Mouse (Mus musculus): ENCODE results near the gene Sphk1.

Sphk1 gene

DNA sequence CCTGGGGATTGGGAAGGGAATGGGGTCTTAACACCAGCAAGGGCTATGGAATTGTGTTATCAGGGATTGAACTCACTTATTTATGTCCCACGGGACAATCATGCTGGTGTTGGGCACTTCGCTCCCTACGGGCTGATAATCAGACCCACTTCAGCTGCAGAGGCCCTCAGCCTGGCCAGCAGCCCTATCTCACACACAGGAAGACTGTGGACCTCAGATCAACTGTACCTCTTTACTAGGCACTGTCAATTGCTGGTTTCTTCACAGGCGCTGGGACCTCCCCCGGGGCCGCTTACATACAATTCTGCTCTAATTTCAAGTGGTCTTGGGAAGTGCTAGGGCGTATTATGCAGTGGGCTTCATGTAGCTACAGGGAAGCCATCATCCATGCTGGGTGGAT lies 6.0 kb downstream of the Sphk1 start:
- DNase-seq (ENCODE audit: low spot score in 2 of 2) = no peak

- DNase-seq (ENCODE audit: low spot score in 2 of 2) = no peak
These were observed 6.7 kb downstream of the Sphk1 start for GRCm38 (mm10) chr11:116537388-116537787.

GRCm38 (mm10) chr11:116538142-116538735 lies 7.5 kb downstream of the Sphk1 start:
- DNase-seq (ENCODE audit: low spot score in 2 of 2) = no peak

DNA sequence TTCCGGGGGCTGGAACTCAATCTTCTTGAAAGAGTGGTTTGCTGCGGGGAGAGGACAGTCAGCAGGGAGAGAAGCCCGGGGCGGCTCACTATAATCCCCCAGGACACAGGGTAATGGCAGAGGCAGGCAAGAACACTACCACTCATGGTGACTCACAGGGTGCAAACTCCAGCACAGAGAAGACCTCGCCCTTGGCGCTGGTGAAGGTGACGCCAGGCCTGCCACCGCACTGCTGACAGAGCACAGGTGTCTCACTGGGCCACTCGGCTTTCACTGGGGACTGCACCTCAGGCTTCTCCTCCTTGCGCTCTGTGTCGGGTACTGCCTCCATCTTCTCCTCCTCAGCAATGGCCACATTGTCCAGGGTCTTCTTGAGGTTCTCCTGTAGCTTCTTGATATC lies 10.5 kb downstream of the Sphk1 start:
- DNase-seq (ENCODE audit: low spot score in 2 of 2) = no peak

GRCm38 (mm10) chr11:116543110-116543509 lies 12.4 kb downstream of the Sphk1 start:
- DNase-seq (ENCODE audit: low spot score in 2 of 2) = peak in 1 of 2 experiments; percentile 44

DNA sequence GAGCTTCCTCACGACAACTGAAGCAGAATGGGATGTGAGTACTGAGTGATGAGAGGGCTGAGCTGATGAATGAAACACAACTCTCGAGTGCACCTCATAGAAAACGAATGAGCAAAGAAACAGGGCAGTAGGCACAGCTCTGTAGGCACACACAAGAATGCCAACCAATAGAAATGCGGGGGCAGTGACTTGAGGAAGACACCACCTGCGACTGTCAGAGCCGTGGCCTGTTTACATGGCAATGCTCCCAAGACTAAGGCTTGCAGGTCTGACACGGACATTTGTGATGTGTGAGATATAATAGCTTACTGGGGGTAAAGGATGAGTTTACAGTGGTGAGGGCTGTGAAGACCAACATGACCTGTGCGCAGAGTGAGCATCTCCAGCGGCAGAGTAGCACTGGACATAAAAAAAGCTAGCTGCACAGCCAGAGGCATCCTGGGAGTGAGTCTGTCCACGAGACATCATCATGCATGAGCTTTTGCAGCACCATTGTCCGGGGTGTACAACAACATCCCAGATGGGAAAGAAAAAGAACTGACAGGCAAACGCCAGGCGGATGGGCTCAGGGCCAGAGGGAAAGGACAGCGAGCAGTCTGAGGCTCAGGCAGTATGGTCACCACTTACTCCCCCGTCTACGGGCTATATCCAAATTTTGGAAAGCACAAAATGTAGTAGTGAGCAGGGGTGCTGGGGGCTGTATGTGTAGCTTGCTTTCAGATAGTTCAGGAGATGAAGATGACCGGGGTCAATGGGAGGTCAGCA lies 16.8 kb downstream of the Sphk1 start:
- no peak for DNase-seq (ENCODE audit: low spot score in 2 of 2)

DNA sequence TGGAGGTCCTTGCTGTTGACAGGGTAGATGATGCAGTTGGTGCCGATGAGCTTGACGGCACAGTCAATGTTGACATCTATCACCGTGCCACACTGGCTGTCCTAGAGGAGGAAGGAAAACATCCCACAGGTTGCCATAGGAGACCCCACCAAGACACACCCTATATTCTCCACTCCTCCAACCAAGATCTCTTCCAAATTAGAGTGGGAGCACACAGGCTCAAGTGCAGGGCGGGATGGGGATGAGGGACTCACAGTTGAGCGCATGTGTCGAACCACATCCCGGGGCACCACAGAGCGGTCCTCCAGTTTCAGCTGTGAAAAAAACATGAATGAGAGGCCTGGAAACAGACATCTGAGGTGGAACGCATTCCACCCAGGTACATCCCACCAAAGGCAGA lies 18.1 kb downstream of the Sphk1 start:
- no peak for DNase-seq (ENCODE audit: low spot score in 2 of 2)

DNA sequence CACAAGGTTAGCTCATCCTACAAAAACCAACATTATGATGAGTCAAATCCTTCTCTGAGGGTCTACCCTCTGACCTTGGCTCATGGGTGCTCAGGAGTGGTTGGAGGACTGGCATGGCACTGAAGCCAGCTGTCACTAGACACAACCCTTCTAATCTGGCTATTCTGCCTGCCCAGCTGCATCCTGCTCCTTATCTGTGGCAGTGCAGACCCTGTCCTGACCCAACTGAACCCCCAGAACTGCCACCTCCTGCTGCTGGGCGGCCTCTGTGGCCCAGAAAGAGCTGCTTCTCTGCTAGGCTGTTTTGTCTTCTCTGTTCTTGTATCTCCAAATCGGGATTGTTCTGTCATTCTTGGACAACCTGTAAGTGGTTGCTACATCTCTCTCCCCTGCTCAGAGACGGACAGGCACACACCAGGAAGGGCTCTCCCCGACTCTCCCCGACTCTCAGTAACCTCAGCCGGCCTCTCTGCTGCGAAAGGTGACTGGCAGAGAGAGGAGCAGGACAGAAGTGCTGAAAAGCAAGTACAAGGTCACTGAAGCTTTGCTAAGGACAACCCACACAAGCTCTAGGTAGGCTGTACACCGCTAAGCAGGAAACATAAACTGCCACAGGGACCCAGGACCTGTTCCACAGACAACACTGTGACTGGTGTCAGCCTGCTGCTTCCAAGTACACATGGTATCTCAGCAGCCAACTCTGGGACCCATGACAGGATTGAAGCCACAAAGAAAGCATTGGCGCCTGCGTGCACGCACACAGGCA lies 18.7 kb downstream of the Sphk1 start:
- no peak for DNase-seq (ENCODE audit: low spot score in 2 of 2)

- DNase-seq (ENCODE audit: low spot score in 2 of 2) = no peak
These were observed 20.0 kb downstream of the Sphk1 start for GRCm38 (mm10) chr11:116550748-116551147.

DNA sequence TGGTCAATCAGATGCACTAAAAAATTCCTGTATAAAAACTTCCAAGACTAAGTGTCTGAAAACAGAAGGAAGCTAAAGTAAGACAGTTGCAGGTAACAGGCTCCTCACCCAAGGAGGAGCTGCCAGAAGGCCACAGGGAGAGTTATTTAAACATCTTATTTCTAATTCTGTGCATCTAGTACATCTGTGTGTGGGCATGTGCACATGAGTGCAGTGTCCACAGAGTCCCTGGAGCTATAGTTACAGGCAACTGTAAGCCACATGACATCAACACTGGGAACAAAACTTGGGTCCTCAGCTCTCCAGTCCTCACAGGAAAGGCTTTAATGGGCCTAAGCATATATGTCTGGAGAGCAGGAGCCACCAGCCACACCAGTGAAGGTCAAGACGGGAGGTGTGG lies 21.5 kb downstream of the Sphk1 start:
- peak; percentile 48 to 52 for DNase-seq (ENCODE audit: low spot score in 2 of 2)

DNA sequence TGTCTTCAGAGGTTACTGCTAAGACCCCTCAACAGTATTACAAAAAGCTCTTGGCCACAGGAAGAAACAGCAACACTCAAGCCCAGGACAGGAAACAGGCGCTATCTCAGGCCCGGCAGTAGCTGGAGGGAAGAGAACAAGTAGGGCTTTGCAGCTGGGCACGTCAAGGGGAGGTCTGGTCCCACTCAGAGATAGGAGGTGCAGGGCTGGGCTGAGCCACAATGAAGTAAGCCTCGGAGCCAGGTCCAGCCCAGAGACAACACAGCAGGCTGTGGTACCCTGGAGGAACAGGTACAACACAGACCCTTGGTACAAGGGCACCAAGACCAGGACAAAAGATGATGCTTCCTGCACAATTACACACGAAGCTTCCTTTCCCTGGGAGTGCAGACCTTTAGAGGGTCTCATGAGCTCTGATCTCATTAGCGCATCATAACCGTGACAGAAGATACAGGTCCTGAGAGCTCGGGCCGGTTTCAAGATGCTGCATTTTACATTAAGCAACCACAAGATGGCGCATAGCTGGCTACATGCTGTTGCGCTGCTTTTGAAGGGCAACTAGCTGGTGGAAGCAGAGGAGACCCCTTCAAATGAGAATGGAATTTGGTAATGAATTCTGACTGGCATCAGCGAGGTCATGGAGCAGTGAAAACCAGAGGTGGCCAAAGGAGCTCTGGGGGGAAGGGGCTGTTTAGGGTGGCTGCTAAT lies 23.6 kb downstream of the Sphk1 start:
- DNase-seq (ENCODE audit: low spot score in 2 of 2) = peak in 1 of 2 experiments; percentile 44

- DNase-seq (ENCODE audit: low spot score in 2 of 2) = no peak
These were observed 24.8 kb downstream of the Sphk1 start for GRCm38 (mm10) chr11:116555572-116555971.

DNA sequence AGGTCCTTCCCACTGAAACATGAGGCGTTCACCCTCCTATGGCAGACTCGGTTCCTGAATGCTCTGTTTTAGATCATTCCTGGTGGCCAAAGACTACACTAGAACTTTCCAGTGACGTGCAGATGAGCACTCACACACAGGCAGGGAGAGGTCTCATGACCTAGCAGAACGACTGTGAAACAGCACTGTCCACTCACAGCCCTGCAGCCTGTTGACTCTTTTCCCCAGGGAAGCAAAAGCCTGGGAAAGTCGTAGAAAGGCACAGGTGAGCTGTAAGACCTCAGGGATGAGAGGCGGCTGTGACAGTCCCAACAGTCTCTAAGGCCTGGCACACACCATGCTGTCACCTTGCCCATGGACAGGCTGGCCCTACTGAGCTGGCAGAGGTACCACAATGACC lies 25.6 kb downstream of the Sphk1 start:
- DNase-seq (ENCODE audit: low spot score in 2 of 2) = no peak

DNA sequence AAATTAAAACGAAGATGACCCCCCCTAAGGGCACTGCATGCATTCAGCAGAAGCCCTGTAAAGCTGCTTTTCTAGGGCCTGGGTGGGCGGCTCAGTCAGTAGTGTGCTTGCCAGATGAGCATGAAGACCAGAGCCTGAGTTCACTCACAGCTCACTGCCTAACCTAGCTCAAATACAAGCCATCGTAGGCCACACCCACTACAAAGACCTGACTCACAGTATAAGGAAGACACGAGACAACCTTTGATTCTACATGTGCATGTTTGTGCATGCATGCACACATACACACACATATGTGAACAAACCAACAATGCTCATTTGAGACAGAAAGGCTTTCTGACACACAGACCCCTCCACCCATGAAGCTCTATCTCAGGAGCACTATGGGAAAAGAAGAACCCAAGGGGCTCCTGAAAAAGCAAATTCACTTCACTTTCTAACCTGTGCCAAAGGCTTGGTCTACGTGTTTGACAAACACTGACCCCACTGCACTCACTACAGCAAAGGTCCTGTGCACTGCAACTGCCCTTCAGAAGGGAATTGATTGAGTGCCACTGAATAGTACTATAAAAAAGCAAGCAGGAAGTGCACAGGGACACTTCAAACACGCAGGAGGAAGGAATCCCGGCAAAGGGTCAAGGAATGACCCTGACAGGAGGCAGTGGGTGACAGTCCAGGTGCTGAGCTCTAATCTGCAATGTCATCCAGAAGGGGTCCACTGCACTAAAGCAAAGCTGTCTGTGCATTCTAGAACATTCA lies 34.7 kb downstream of the Sphk1 start:
- no peak for DNase-seq (ENCODE audit: low spot score in 2 of 2)

GRCm38 (mm10) chr11:116567531-116567930 lies 36.8 kb downstream of the Sphk1 start:
- DNase-seq (ENCODE audit: low spot score in 2 of 2) = no peak

- no peak for DNase-seq (ENCODE audit: low spot score in 2 of 2)
These were observed 40.1 kb downstream of the Sphk1 start for GRCm38 (mm10) chr11:116570821-116571220.

DNA sequence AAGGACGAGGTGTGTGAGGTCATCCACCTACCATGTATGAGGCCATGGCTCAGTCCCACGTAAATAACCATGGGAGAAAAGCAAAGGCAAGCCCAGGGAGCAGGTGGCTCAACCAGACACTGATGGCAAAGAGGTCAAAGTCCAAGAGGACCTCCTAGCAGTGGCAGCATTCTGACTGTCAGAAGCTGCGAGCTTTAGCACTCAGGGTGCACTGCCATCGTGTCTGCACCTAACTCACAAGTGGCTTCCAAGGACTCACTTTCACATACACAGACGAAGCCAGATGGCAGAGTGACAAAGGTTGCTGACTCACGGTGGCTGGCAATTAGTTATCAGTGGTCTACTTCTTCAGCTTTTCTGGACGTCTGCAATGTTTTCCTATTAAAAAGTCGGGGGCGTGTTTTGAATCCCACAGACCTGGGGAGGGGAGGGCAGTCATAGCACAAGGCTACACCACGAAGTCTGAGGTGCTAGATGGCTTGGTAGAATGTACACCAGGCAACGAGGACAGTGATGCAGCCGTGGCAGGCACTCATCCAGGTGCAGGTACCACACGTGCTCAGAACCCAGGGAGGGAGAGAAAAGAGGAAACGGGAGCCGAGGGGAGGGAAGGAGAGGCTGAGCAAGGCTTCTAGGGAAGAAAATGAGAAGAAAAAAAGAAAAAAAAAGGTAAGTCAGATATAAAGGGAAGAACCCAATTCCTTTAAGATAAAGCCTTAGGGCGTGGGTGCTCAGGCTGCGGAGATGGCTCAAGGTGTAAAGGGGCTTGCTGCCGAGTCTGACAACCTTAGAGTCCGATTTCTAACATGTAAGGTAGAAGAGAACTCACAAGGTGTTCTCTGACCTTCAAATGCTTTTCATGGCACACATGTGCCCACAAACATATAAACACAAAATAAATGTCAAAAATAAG lies 41.3 kb downstream of the Sphk1 start:
- DNase-seq (ENCODE audit: low spot score in 2 of 2) = no peak

- DNase-seq (ENCODE audit: low spot score in 2 of 2) = peak in 1 of 2 experiments; percentile 64
These were observed 42.2 kb downstream of the Sphk1 start for GRCm38 (mm10) chr11:116572756-116573543.

DNA sequence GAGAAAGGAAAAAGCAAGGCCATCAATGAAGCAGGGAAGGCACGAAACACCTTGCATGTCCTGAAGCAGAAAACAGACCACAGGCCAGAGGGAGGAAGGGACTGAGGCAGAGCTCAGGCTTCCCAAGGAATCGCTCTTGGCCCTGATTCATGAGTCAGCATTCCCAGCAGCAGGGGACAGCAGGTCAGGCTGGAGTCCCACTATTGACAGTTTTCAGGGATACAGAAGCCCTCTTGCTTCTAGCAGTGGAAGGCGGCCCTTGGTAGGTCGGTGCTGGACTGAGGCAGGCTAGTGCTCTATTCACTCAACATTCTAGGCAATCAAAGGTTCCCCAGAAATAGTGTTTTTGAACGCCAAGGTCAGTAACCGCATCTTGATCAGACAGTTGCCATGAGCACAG lies 43.8 kb downstream of the Sphk1 start:
- no peak for DNase-seq (ENCODE audit: low spot score in 2 of 2)

DNA sequence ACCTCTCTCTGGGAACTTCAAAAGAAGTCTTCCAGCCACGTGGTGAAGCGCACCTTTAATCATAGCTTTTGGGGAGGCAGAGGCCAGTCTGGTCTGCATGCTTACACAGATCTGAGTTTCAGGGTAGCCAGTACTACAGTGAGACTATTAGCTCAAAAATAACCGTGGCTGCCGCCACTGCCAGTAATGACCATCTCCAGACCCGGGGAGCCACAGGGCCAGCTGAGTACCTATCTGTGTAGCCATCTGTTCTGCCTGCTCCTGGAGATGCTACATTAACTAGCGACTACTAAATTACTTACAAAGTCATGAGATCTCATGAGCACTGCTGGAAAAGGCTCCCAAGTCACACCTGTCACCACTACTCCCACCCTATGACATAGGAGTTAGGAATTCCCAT lies 44.3 kb downstream of the Sphk1 start:
- DNase-seq (ENCODE audit: low spot score in 2 of 2) = no peak

All from left cerebral cortex, adult 9 months (tissue).